Mouse (Mus musculus) ES-E14 (cell line): ENCODE measurements at regions not wholly inside any gene's neighbourhood (a gene's known extent, or its start where the extent isn't known, plus 50 kb on each side); places are given as distances from the start of the nearest gene placed in this dataset.

ENCODE experiments used
- CHD2 ChIP-seq: IDR thresholded peaks from 2 replicates; pipeline ENCODE4 v1.6.1; 2014; ENCODE audit warnings: mild to moderate bottlenecking, low read depth, low read length, inconsistent platforms
- HCFC1 ChIP-seq: IDR thresholded peaks from 2 replicates; pipeline ENCODE4 v1.6.1; 2012; ENCODE audit warnings: low read length, inconsistent platforms, borderline replicate concordance; ENCODE audit not compliant: insufficient read depth

DNA sequence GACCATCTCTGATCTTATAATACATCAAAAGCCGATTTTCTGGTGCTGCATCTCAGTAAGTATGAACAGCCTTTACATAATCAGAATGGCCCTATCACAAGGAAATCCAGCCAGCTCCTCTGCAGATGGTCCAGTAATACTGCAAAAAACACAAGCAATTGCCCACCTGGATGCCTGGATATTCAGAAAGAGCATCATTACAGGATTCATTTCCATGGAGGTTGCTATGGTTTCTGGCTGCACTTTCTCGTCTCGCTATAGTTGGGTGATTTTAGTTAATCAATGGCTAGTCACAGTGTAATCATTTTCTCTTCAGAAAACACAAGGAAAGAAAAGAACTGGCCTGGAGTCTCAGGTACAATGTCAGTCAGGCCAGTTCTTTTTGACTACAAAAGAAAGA, 179.8 kb upstream of the Myo3a start:
- TF ChIP-seq CHD2 (no peak), HCFC1 (no peak)
